Mouse (Mus musculus): ENCODE measurements around the gene Cgrrf1.

Gene Cgrrf1

GRCm38 (mm10) chr14:46823996-46824395 is 7.9 kb upstream of the Cgrrf1 start:
- DNase-seq (ENCODE audit: low read depth): no peak

GRCm38 (mm10) chr14:46827430-46827829 is 4.5 kb upstream of the Cgrrf1 start:
- no peak for DNase-seq (ENCODE audit: low read depth)

- DNase-seq (ENCODE audit: low read depth): peak; percentile 52
These were observed 630 bp upstream of the Cgrrf1 start for GRCm38 (mm10) chr14:46831295-46831694.

GRCm38 (mm10) chr14:46832354-46833272 is 688 bp downstream of the Cgrrf1 start:
- DNase-seq (ENCODE audit: low read depth): peak; percentile 43

GRCm38 (mm10) chr14:46839326-46839725 is 7.4 kb downstream of the Cgrrf1 start:
- DNase-seq (ENCODE audit: low read depth): no peak

GRCm38 (mm10) chr14:46845706-46846105 is 13.8 kb downstream of the Cgrrf1 start:
- DNase-seq (ENCODE audit: low read depth): no peak

GRCm38 (mm10) chr14:46848063-46848590 is 16.2 kb downstream of the Cgrrf1 start:
- DNase-seq (ENCODE audit: low read depth): no peak

GRCm38 (mm10) chr14:46848736-46849135 is 16.8 kb downstream of the Cgrrf1 start:
- no peak for DNase-seq (ENCODE audit: low read depth)

- DNase-seq (ENCODE audit: low read depth): no peak
These were observed 17.8 kb downstream of the Cgrrf1 start for GRCm38 (mm10) chr14:46849769-46850168.

GRCm38 (mm10) chr14:46853677-46854076 is 21.8 kb downstream of the Cgrrf1 start:
- no peak for DNase-seq (ENCODE audit: low read depth)

- no peak for DNase-seq (ENCODE audit: low read depth)
These were observed 31.0 kb downstream of the Cgrrf1 start for GRCm38 (mm10) chr14:46862922-46863321.

GRCm38 (mm10) chr14:46880935-46881334 is 49.0 kb downstream of the Cgrrf1 start:
- DNase-seq (ENCODE audit: low read depth): peak; percentile 53

GRCm38 (mm10) chr14:46881581-46882430 is 49.9 kb downstream of the Cgrrf1 start:
- DNase-seq (ENCODE audit: low read depth): peak; percentile 2

- DNase-seq (ENCODE audit: low read depth): peak; percentile 12
These were observed 50.6 kb downstream of the Cgrrf1 start, which contains the start of gene Samd4 for GRCm38 (mm10) chr14:46882431-46883067. TSS of gene Samd4 (plus strand) at chr14:46882854.

GRCm38 (mm10) chr14:46883068-46883870 is 51.3 kb downstream of the Cgrrf1 start:
- peak; percentile 10 for DNase-seq (ENCODE audit: low read depth)

GRCm38 (mm10) chr14:46883871-46884441 is 52.0 kb downstream of the Cgrrf1 start:
- peak; percentile 4 for DNase-seq (ENCODE audit: low read depth)

- DNase-seq (ENCODE audit: low read depth): peak; percentile 28
These were observed 52.9 kb downstream of the Cgrrf1 start for GRCm38 (mm10) chr14:46884701-46885428.

GRCm38 (mm10) chr14:46885429-46885755 is 53.5 kb downstream of the Cgrrf1 start:
- DNase-seq (ENCODE audit: low read depth): no peak

- no peak for DNase-seq (ENCODE audit: low read depth)
These were observed 54.0 kb downstream of the Cgrrf1 start for GRCm38 (mm10) chr14:46885891-46886301.

- no peak for DNase-seq (ENCODE audit: low read depth)
These were observed 57.2 kb downstream of the Cgrrf1 start for GRCm38 (mm10) chr14:46889096-46889495.
